Mouse (Mus musculus) kidney, postnatal 14 days (tissue): ENCODE data around the gene Lao1.

ENCODE experiments used
- DNase-seq: peaks from one replicate; pipeline ENCODE4 v3.0.0; 2022; ENCODE audit warnings: mixed read lengths

The Lao1 gene

DNA sequence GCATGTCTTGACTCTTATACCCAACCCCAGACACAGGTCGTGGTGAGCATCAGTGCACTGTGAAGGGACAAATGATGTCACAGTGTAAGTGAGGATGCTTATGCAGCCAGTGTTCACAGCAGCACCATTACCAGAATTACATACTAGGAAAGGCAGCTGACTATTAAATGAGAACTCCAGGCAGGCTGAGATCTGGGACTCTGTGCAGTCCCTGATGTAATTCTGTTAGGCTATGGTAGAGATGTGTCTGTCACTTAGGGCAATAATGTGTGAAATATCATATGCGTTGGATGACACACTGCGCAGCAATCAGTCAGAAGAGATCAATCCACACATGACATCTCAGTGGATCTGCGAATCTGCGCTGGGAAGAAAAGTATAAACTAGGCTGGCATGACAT lies 55.7 kb downstream of the Lao1 start:
- DNase-seq, result no peak
